Mouse (Mus musculus) urinary bladder, adult 18-20 months (tissue): ENCODE measurements at regions not wholly inside any gene's neighbourhood (a gene's known extent, or its start where the extent isn't known, plus 50 kb on each side); places are given as distances from the start of the nearest gene placed in this dataset.

Experiments
- DNase-seq, 2 experiments: peaks; one replicate each; pipeline ENCODE4 v3.0.0; 2022; ENCODE audit warnings: low spot score in 2 of 2, mixed read lengths in 2 of 2

- DNase-seq: no peak
These were observed 164.3 kb upstream of the Ednrb start for GRCm38 (mm10) chr14:104008538-104008937.

- DNase-seq: no peak
These were observed 162.2 kb upstream of the Ednrb start for GRCm38 (mm10) chr14:104006426-104006825.

GRCm38 (mm10) chr14:104005132-104005531 lies 160.9 kb upstream of the Ednrb start:
- DNase-seq: no peak

GRCm38 (mm10) chr14:104002421-104002820 lies 158.2 kb upstream of the Ednrb start:
- DNase-seq: no peak

GRCm38 (mm10) chr14:103990418-103990817 lies 146.2 kb upstream of the Ednrb start:
- no peak for DNase-seq

- DNase-seq: no peak
These were observed 145.7 kb upstream of the Ednrb start for GRCm38 (mm10) chr14:103989949-103990348.

- no peak for DNase-seq
These were observed 143.1 kb upstream of the Ednrb start for GRCm38 (mm10) chr14:103987266-103987665.

GRCm38 (mm10) chr14:103984349-103984748 lies 140.1 kb upstream of the Ednrb start:
- DNase-seq: no peak

GRCm38 (mm10) chr14:103978808-103979207 lies 134.6 kb upstream of the Ednrb start:
- DNase-seq: no peak

- DNase-seq: no peak
These were observed 133.6 kb upstream of the Ednrb start for GRCm38 (mm10) chr14:103977769-103978168.

- DNase-seq: no peak
These were observed 129.8 kb upstream of the Ednrb start for GRCm38 (mm10) chr14:103973955-103974354.

GRCm38 (mm10) chr14:103973111-103973510 lies 128.9 kb upstream of the Ednrb start:
- no peak for DNase-seq

- no peak for DNase-seq
These were observed 125.1 kb upstream of the Ednrb start for GRCm38 (mm10) chr14:103969305-103969704.

- DNase-seq: no peak
These were observed 122.1 kb upstream of the Ednrb start for GRCm38 (mm10) chr14:103966293-103966692.

- no peak for DNase-seq
These were observed 118.2 kb upstream of the Ednrb start for GRCm38 (mm10) chr14:103962303-103962881.

GRCm38 (mm10) chr14:103951899-103952298 lies 107.7 kb upstream of the Ednrb start:
- no peak for DNase-seq

GRCm38 (mm10) chr14:103949950-103950349 lies 105.7 kb upstream of the Ednrb start:
- no peak for DNase-seq

- DNase-seq: no peak
These were observed 104.0 kb upstream of the Ednrb start for GRCm38 (mm10) chr14:103948026-103948777.

- no peak for DNase-seq
These were observed 101.6 kb upstream of the Ednrb start for GRCm38 (mm10) chr14:103945753-103946152.

- DNase-seq: no peak
These were observed 95.7 kb upstream of the Ednrb start for GRCm38 (mm10) chr14:103939867-103940266.

- no peak for DNase-seq
These were observed 94.7 kb upstream of the Ednrb start for GRCm38 (mm10) chr14:103938937-103939336.

GRCm38 (mm10) chr14:103938201-103938600 lies 94.0 kb upstream of the Ednrb start:
- DNase-seq: no peak

- no peak for DNase-seq
These were observed 93.5 kb upstream of the Ednrb start for GRCm38 (mm10) chr14:103937700-103938099.
